Mouse (Mus musculus) fibroblast of lung, adult 2 months (primary cell): Measurements from ENCODE around the gene Tnfrsf19.

Source experiments
- DNase-seq: peaks from one replicate; pipeline ENCODE4 v3.0.0-alpha.2; 2011; ENCODE audit warnings: low read depth

Gene Tnfrsf19

DNA sequence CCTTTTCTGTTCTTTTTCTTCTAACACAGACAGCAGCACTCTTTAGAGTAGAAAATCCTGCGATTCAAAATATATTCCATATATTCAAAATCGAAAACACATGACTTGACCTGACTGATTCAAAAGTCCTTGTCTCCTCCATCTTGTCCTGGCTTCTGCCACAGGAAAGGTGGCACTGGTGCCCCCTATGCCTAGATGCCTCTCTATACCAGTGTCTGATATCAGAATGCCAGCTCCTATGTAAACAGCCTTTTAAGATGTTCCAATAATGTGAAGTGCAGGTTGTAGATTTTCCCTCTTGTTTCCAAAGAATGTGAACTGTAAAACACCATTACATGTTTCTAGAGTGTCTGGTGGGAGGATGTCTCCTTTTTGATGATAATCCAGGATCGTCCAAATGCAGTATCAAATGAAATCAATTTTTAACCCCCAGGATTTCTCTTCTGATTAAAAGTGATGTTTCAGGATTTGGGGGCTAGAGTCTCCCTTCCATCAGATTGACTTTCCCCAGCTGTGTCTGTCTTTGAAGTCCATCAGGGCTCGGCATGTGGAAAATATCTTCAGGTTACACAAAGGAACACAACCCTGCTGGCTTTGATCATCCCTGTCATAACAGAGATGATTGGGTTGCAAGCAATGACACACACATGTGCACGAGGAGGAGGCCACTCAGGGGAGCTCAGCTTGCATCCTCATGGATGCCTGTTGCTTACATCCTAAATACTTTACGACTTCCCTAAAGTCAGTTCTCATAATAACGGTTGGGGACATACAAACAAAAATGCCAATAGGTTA, 82.1 kb downstream of the Tnfrsf19 start:
- no peak for DNase-seq

GRCm38 (mm10) chr14:60957611-60958157, 88.6 kb downstream of the Tnfrsf19 start:
- no peak for DNase-seq

DNA sequence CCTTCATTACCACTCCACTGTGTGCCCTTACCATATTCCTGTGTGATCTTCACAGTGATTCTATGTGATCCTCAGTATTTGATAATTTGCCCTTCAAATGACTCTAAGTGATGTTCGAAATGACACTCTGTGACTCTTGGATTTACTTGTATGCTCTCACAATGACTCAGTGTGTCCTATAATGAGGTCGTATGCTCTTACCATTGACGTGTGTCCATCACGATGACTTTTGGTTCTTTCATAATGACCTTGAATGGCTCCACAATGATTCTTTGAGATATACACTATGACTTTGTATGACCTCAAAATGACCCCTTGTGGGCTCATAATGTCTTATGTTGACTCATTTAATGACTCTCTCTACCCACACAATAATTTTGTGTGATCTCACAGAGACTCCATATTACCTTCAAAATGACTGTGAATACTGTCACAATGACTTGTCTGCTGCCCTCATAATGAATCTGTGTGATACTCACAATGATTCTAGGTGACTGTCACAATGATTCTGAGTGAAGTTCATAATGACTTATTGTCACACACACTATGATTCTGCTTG, 108.7 kb downstream of the Tnfrsf19 start:
- no peak for DNase-seq

GRCm38 (mm10) chr14:60935705-60936104, 110.6 kb downstream of the Tnfrsf19 start:
- no peak for DNase-seq

- no peak for DNase-seq
These were observed 120.3 kb downstream of the Tnfrsf19 start for GRCm38 (mm10) chr14:60926011-60926410.

- DNase-seq, result peak; percentile 14
These were observed 129.6 kb downstream of the Tnfrsf19 start for GRCm38 (mm10) chr14:60916661-60917060.
